Mouse (Mus musculus): Measurements from ENCODE around the gene Tmem179. TPM values are rescaled to one million over a fixed set of nuclear protein-coding genes. Genes with fewer than 3 reads are reported as not detected.

Tmem179 gene
- polyA plus RNA-seq (2015; fragmentation: Nextera tagmentation; extraction: Ambion mirVana): 0.67 and 0.91 TPM in 2 replicates

- Histone ChIP-seq H3K27me3 (ENCODE audit: insufficient read depth, low read length) (peaks cover 8% of the 10 kb centered on the region; the same call in 1 of the 2 replicates), H3K36me3 (ENCODE audit: insufficient read depth, low read length) (no peaks in the 10 kb centered on the region), H3K27ac (ENCODE audit: low read length) (no peak within 1 kb of the TSS), H3K4me2 (replicated peaks; ENCODE audit: low read depth, low read length) (peak within 1 kb of the TSS; percentile 16; the same call in 1 of the 2 replicates), H3K9ac (replicated peaks; ENCODE audit: low read length) (no peak within 1 kb of the TSS), H3K4me3 (ENCODE audit: low read length) (no peak within 1 kb of the TSS), H3K4me1 (ENCODE audit: insufficient read depth, low read length) (peaks cover 9% of the 10 kb centered on the region; the same call in 1 of the 2 replicates), H3K9me3 (ENCODE audit: low read length) (no peaks in the 10 kb centered on the region)
- 14% methylated on average over 14 of the region's 14 CpGs for WGBS
- peak; percentile 77 for ATAC-seq (ENCODE audit: low FRiP score, low TSS enrichment)
Observed at GRCm38 (mm10) chr12:112516697-112517337, at the start of gene Tmem179. Tmem179 (minus strand) TSS chr12:112516747.

- no peak for ATAC-seq (ENCODE audit: low FRiP score, low TSS enrichment)
- Histone ChIP-seq H3K4me3 (ENCODE audit: low read length) (no peak overlapping the region), H3K36me3 (ENCODE audit: insufficient read depth, low read length) (no peaks in the 10 kb centered on the region), H3K9me3 (ENCODE audit: low read length) (no peaks in the 10 kb centered on the region), H3K27me3 (ENCODE audit: insufficient read depth, low read length) (no peaks in the 10 kb centered on the region), H3K9ac (replicated peaks; ENCODE audit: low read length) (no peak overlapping the region), H3K4me1 (ENCODE audit: insufficient read depth, low read length) (no peaks in the 10 kb centered on the region), H3K27ac (ENCODE audit: low read length) (no peak overlapping the region), H3K4me2 (replicated peaks; ENCODE audit: low read depth, low read length) (no peak overlapping the region)
- WGBS: 92% methylated on average over 6 of the region's 6 CpGs
Observed at GRCm38 (mm10) chr12:112563011-112563410, 46.5 kb upstream of the Tmem179 start.

- no peaks in the 10 kb centered on the region for H3K36me3 ChIP-seq (ENCODE audit: insufficient read depth, low read length)
- no peaks in the 10 kb centered on the region for H3K27me3 ChIP-seq (ENCODE audit: insufficient read depth, low read length)
- H3K4me1 ChIP-seq (ENCODE audit: insufficient read depth, low read length): no peaks in the 10 kb centered on the region
- H3K4me3 ChIP-seq (ENCODE audit: low read length): no peak overlapping the region
- H3K9ac ChIP-seq (replicated peaks; ENCODE audit: low read length): no peak overlapping the region
- 69% methylated on average over 5 of the region's 5 CpGs for WGBS
- no peak overlapping the region for H3K27ac ChIP-seq (ENCODE audit: low read length)
- H3K4me2 ChIP-seq (replicated peaks; ENCODE audit: low read depth, low read length): no peak overlapping the region
- H3K9me3 ChIP-seq (ENCODE audit: low read length): no peaks in the 10 kb centered on the region
- ATAC-seq (ENCODE audit: low FRiP score, low TSS enrichment): no peak
Observed at GRCm38 (mm10) chr12:112562462-112562861, 45.9 kb upstream of the Tmem179 start.

- Histone ChIP-seq H3K27me3 (ENCODE audit: insufficient read depth, low read length) (no peaks in the 10 kb centered on the region), H3K9me3 (ENCODE audit: low read length) (no peaks in the 10 kb centered on the region), H3K4me1 (ENCODE audit: insufficient read depth, low read length) (peaks cover 4% of the 10 kb centered on the region; the same call in 1 of the 2 replicates), H3K36me3 (ENCODE audit: insufficient read depth, low read length) (no peaks in the 10 kb centered on the region), H3K27ac (ENCODE audit: low read length) (no peak overlapping the region), H3K9ac (replicated peaks; ENCODE audit: low read length) (no peak overlapping the region), H3K4me2 (replicated peaks; ENCODE audit: low read depth, low read length) (no peak overlapping the region), H3K4me3 (ENCODE audit: low read length) (no peak overlapping the region)
- no peak for ATAC-seq (ENCODE audit: low FRiP score, low TSS enrichment)
- WGBS: 70% methylated on average over 3 of the region's 3 CpGs
Observed at GRCm38 (mm10) chr12:112561163-112561562, 44.6 kb upstream of the Tmem179 start.

- Histone ChIP-seq H3K4me1 (ENCODE audit: insufficient read depth, low read length) (peaks cover 6% of the 10 kb centered on the region), H3K4me3 (ENCODE audit: low read length) (no peak overlapping the region), H3K9ac (replicated peaks; ENCODE audit: low read length) (no peak overlapping the region), H3K4me2 (replicated peaks; ENCODE audit: low read depth, low read length) (no peak overlapping the region), H3K9me3 (ENCODE audit: low read length) (no peaks in the 10 kb centered on the region), H3K27ac (ENCODE audit: low read length) (no peak overlapping the region), H3K27me3 (ENCODE audit: insufficient read depth, low read length) (no peaks in the 10 kb centered on the region), H3K36me3 (ENCODE audit: insufficient read depth, low read length) (no peaks in the 10 kb centered on the region)
- WGBS: 50% methylated on average over 5 of the region's 5 CpGs
- ATAC-seq (ENCODE audit: low FRiP score, low TSS enrichment): peak; percentile 65
Observed at GRCm38 (mm10) chr12:112560176-112560797, 43.7 kb upstream of the Tmem179 start.

- WGBS: 77% methylated on average over 6 of the region's 6 CpGs
- Histone ChIP-seq H3K4me3 (ENCODE audit: low read length) (no peak overlapping the region), H3K9me3 (ENCODE audit: low read length) (no peaks in the 10 kb centered on the region), H3K4me2 (replicated peaks; ENCODE audit: low read depth, low read length) (no peak overlapping the region), H3K27me3 (ENCODE audit: insufficient read depth, low read length) (no peaks in the 10 kb centered on the region), H3K27ac (ENCODE audit: low read length) (no peak overlapping the region), H3K4me1 (ENCODE audit: insufficient read depth, low read length) (peaks cover 12% of the 10 kb centered on the region), H3K36me3 (ENCODE audit: insufficient read depth, low read length) (no peaks in the 10 kb centered on the region), H3K9ac (replicated peaks; ENCODE audit: low read length) (no peak overlapping the region)
- no peak for ATAC-seq (ENCODE audit: low FRiP score, low TSS enrichment)
Observed at GRCm38 (mm10) chr12:112559671-112560070, 43.1 kb upstream of the Tmem179 start.

- Histone ChIP-seq H3K4me1 (ENCODE audit: insufficient read depth, low read length) (peaks cover 15% of the 10 kb centered on the region), H3K9ac (replicated peaks; ENCODE audit: low read length) (no peak overlapping the region), H3K36me3 (ENCODE audit: insufficient read depth, low read length) (no peaks in the 10 kb centered on the region), H3K4me2 (replicated peaks; ENCODE audit: low read depth, low read length) (no peak overlapping the region), H3K27ac (ENCODE audit: low read length) (no peak overlapping the region), H3K27me3 (ENCODE audit: insufficient read depth, low read length) (no peaks in the 10 kb centered on the region), H3K4me3 (ENCODE audit: low read length) (no peak overlapping the region), H3K9me3 (ENCODE audit: low read length) (no peaks in the 10 kb centered on the region)
- WGBS: 44% methylated on average over 3 of the region's 3 CpGs
- no peak for ATAC-seq (ENCODE audit: low FRiP score, low TSS enrichment)
Observed at GRCm38 (mm10) chr12:112559231-112559630, 42.7 kb upstream of the Tmem179 start.

GRCm38 (mm10) chr12:112557219-112557618, 40.7 kb upstream of the Tmem179 start:
- no peak overlapping the region for H3K27ac ChIP-seq (ENCODE audit: low read length)
- no peaks in the 10 kb centered on the region for H3K27me3 ChIP-seq (ENCODE audit: insufficient read depth, low read length)
- 85% methylated on average over 5 of the region's 5 CpGs for WGBS
- no peak overlapping the region for H3K9ac ChIP-seq (replicated peaks; ENCODE audit: low read length)
- no peaks in the 10 kb centered on the region for H3K9me3 ChIP-seq (ENCODE audit: low read length)
- no peak for ATAC-seq (ENCODE audit: low FRiP score, low TSS enrichment)
- H3K4me1 ChIP-seq (ENCODE audit: insufficient read depth, low read length): peaks cover 15% of the 10 kb centered on the region
- no peak overlapping the region for H3K4me3 ChIP-seq (ENCODE audit: low read length)
- no peaks in the 10 kb centered on the region for H3K36me3 ChIP-seq (ENCODE audit: insufficient read depth, low read length)
- no peak overlapping the region for H3K4me2 ChIP-seq (replicated peaks; ENCODE audit: low read depth, low read length)

GRCm38 (mm10) chr12:112556531-112557060, 40.0 kb upstream of the Tmem179 start:
- Histone ChIP-seq H3K9ac (replicated peaks; ENCODE audit: low read length) (no peak overlapping the region), H3K27ac (ENCODE audit: low read length) (no peak overlapping the region), H3K4me3 (ENCODE audit: low read length) (no peak overlapping the region), H3K36me3 (ENCODE audit: insufficient read depth, low read length) (no peaks in the 10 kb centered on the region), H3K9me3 (ENCODE audit: low read length) (no peaks in the 10 kb centered on the region), H3K4me1 (ENCODE audit: insufficient read depth, low read length) (peaks cover 15% of the 10 kb centered on the region), H3K4me2 (replicated peaks; ENCODE audit: low read depth, low read length) (no peak overlapping the region), H3K27me3 (ENCODE audit: insufficient read depth, low read length) (no peaks in the 10 kb centered on the region)
- 72% methylated on average over 9 of the region's 9 CpGs for WGBS
- ATAC-seq (ENCODE audit: low FRiP score, low TSS enrichment): no peak

- 9% methylated on average over 12 of the region's 12 CpGs for WGBS
- ATAC-seq (ENCODE audit: low FRiP score, low TSS enrichment): peak; percentile 69
Observed at GRCm38 (mm10) chr12:112554900-112555299, 38.4 kb upstream of the Tmem179 start.

More at GRCm38 (mm10) chr12:112554900-112555299, 38.4 kb upstream of the Tmem179 start:
- H3K4me1 ChIP-seq (ENCODE audit: insufficient read depth, low read length): peaks cover 15% of the 10 kb centered on the region
- no peak overlapping the region for H3K27ac ChIP-seq (ENCODE audit: low read length)
- no peak overlapping the region for H3K4me2 ChIP-seq (replicated peaks; ENCODE audit: low read depth, low read length)
- no peak overlapping the region for H3K4me3 ChIP-seq (ENCODE audit: low read length)
- H3K9me3 ChIP-seq (ENCODE audit: low read length): no peaks in the 10 kb centered on the region
- no peaks in the 10 kb centered on the region for H3K27me3 ChIP-seq (ENCODE audit: insufficient read depth, low read length)
- H3K9ac ChIP-seq (replicated peaks; ENCODE audit: low read length): no peak overlapping the region
- no peaks in the 10 kb centered on the region for H3K36me3 ChIP-seq (ENCODE audit: insufficient read depth, low read length)

All from kidney, embryonic 16.5 days (tissue).